Mouse (Mus musculus) cerebellum, adult (tissue): ENCODE measurements around the gene AA986860.

Experiments used
- ATAC-seq: cut with Nextera tagmentation; 2 replicates; pipeline ENCODE4 v1.9.2; 2017; ENCODE audit warnings: mild to moderate bottlenecking, moderate library complexity, mixed read lengths; ENCODE audit not compliant: insufficient number of reproducible peaks, low FRiP score, low TSS enrichment

Gene AA986860

DNA sequence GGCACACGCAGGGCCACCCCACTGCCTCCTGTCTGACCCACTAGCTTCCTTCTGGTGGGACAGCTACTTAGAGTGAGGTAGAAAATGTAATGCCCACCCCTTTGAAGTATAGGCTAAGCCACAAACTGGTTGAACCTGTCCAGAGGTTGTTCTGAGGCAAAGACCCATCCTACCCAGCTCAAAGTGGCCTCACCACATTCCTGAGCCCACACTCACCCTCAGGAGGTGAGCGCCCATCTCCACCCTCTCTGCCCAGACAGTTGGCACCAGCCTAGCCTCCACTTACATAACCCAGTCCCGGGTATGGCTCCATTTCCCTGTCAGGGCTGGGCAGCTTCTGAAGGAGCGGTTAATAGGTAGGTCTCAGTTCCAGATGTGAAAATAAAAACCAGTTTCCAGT lies 38.7 kb downstream of the AA986860 start:
- ATAC-seq, result no peak

DNA sequence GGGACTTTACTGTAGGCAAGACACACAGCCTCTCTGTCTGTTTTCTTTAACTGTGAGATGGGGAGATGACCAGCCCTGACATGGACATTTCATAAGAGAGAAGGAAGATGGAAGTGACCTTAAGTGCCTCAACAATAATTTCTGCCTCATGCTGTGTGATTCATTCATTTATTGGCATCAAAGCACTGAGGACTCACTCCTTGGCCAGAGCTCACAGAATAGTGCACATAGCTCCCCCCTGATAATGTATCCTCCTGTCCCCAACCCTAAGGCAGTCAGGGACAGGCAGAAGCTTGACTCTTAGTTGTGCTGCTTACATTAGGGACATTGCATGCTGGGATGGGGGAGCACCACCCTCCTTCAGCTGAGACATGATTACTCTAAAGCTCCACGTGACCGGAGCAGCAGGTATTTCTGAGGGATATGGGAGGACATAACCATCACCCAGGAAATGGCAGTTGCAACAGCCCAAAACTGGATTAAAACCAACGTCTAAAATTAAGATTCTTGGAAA lies 39.3 kb downstream of the AA986860 start:
- ATAC-seq, result no peak

- no peak for ATAC-seq
Observed at GRCm38 (mm10) chr1:130775234-130775633, 43.5 kb downstream of the AA986860 start.

DNA sequence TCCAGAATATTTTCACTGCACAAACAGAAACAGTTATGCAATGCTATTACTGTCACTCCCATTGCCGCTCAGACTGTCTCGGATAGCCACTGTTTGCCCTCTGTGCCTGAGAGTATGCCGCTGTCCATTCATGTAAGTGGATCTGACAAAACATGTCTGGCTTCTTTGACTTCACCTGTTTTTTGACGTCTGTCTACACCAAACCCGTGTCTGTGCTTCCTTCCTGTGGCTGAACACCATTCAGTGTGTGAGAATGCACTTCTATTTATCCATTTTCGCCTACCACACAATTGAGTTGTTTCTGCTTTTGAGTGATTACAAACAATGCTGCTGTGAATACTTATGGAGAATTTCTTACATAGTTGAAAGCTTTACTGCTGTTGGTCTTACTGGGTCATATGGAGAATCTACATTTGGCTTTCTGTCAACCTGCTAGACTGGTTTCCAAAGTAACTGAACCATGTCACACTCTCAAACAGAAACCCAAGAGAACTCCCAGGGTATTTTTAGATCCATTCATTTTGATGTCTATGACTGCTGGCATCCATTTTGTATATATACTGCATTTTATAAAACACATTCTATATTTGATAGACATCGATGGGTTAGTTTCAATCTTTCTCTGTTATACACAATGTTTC lies 44.0 kb downstream of the AA986860 start:
- ATAC-seq, result no peak

DNA sequence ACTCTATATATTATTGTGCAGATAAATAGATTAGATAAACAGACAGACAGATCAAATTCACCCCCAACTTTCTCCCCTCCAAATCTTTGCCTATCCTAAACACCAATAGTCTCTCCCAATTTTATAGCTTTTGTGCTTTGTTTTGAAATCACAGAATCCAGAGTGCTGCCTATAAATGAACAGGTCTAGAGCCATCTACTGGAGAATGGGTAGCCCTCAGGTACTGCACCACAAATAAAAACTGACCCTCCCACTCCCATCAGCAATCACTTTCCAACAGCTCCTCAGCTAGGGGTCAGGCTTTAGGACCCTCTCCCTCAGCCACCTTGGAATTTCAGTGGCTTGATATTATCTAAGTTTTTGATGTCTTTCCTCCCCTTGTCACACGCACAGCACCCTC lies 44.9 kb downstream of the AA986860 start:
- no peak for ATAC-seq

GRCm38 (mm10) chr1:130779867-130780266 lies 48.1 kb downstream of the AA986860 start:
- no peak for ATAC-seq

- no peak for ATAC-seq
Observed at GRCm38 (mm10) chr1:130784054-130784453, 52.3 kb downstream of the AA986860 start.

DNA sequence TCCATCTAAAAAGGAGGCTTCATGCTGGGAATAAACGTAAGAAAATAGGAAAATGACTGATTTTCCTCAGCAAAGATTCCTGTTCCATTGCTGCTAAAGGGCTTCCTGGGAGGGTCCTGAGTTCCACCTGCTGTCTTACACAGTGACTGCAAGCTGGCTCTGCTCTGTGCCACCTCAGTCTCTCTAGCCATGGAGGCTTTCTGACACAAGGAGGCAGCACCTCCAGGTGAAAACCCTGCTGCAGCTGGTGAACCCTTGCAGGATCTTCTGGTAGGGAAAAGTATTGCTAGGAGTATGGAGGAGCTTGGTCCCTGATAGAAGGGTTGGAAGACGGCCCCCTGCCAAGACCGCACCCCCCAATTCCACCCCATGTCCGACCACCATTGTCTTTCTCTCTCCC lies 55.2 kb downstream of the AA986860 start:
- ATAC-seq, result no peak

DNA sequence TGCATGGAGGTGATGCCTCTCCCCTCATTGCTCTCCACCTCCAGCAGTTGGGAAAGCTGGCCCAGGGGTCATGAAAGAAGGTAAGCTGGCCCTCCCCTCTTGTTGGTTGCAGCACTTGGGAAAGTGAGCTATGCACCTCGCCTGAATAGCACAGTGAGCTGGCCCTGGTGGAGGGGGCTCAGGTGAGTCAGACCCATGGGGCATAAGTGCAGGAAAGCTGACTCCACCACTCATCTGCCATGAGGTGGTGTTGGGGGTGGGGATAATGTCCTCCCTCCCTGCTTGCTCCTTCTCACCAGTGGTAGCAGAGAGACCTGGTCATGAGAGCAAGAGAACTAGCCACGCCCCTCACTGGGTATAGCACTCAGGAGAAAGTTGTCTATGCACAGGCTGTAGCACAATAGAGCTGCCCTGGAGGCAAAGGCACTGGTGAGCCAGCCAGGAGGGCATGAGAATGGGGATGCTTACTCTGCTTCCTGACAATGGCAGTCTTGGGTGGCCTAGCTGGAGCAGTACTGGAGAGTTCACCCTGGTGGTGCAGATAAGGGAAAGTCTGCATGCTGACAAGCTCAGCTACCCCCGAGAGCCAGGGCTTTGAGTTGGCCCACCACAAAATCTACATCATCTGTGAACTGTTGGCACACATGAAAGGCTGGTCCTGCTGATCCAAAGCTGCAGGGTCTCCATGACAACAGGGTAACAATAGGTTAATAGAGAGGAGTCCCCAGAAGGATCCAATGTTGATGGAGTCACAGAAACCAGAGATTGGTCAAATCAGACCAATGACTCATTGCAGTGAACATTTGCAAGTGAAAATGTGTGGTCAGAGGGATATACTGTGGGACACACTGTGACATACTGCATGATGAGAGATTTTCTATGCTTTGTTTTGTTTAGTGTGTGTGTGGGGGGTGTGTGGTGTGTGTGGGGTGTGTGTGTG lies 58.0 kb downstream of the AA986860 start:
- 0 out of 2 replicates have a peak, but pooled peaks have one; percentile 26 for ATAC-seq
